Mouse (Mus musculus) liver, adult 2 months (tissue): ENCODE results near the gene Bpifa5. TPM values are rescaled to one million over a fixed set of nuclear protein-coding genes. Genes with fewer than 3 reads are reported as not detected.

Source experiments
- DNase-seq: peaks from one replicate; pipeline ENCODE4 v3.0.0-alpha.2; 2011; ENCODE audit warnings: low read depth, low spot score; ENCODE audit errors: extremely low read depth
- H3K27ac ChIP-seq: fragments of 200-500 bp; replicated peaks from 2 replicates; pipeline ENCODE4 v1.5.1; 2012; ENCODE audit warnings: low read depth, mild to moderate bottlenecking, control low read depth, inconsistent platforms, low read length; ENCODE audit not compliant: insufficient read depth
- H3K27me3 ChIP-seq: fragments of 200-500 bp; 2 replicates; pipeline ENCODE4 v1.6.1; 2012; ENCODE audit warnings: mild to moderate bottlenecking, moderate library complexity, low read length, inconsistent platforms; ENCODE audit not compliant: control insufficient read depth, insufficient read depth
- H3K36me3 ChIP-seq: fragments of 200-500 bp; 2 replicates; pipeline ENCODE4 v1.6.1; 2012; ENCODE audit warnings: low read length, inconsistent platforms; ENCODE audit not compliant: control insufficient read depth, insufficient read depth
- H3K4me1 ChIP-seq: fragments of 200-500 bp; 2 replicates; pipeline ENCODE4 v1.6.1; 2011; ENCODE audit warnings: low read length; ENCODE audit not compliant: control insufficient read depth, insufficient read depth
- H3K4me3 ChIP-seq: fragments of 200-500 bp; 2 replicates; pipeline ENCODE4 v1.5.1; 2011; ENCODE audit warnings: low read depth, mild to moderate bottlenecking, control low read depth, low read length, moderate library complexity; ENCODE audit not compliant: insufficient read depth
- H3K79me2 ChIP-seq: fragments of 200-500 bp; 2 replicates; pipeline ENCODE4 v1.6.1; 2012; ENCODE audit warnings: inconsistent platforms, mild to moderate bottlenecking, low read length, moderate library complexity; ENCODE audit not compliant: control insufficient read depth, insufficient read depth
- H3K9ac ChIP-seq: fragments of 200-500 bp; 2 replicates; pipeline ENCODE4 v1.6.1; 2012; ENCODE audit warnings: low read depth, mild to moderate bottlenecking, control low read depth, inconsistent platforms, low read length
- CTCF ChIP-seq: fragments of 200-500 bp; IDR thresholded peaks from 2 replicates; pipeline ENCODE4 v1.5.1; 2011; ENCODE audit warnings: low read depth, low read length, control low read depth
- POLR2A ChIP-seq: fragments of 200-500 bp; IDR thresholded peaks from 2 replicates; pipeline ENCODE4 v1.6.1; 2011; ENCODE audit warnings: low read length, control low read depth; ENCODE audit not compliant: insufficient read depth; ENCODE audit errors: extremely low read depth
- WGBS: fragments of 180-500 bp; shearing (Covaris S2); methylation state at CpG from one replicate; pipeline ENCODE4 v1.1.7; 2018; 5-methylcytosine and 5-hydroxymethylcytosine counted together
- polyA plus RNA-seq: library from polyadenylated mRNA; depleted of rRNA; stranded (reverse); fragments of >200 nt; gene quantifications from 2 replicates; pipeline ENCODE4 v1.2.3, GENCODE M21; 2012; rRNA removed
- total RNA-seq: library from RNA; depleted of rRNA; stranded (reverse); fragments of >200 nt; gene quantifications from 2 replicates; pipeline ENCODE4 v1.2.3, GENCODE M21; 2014; rRNA removed

Gene Bpifa5
- total and polyA plus RNA-seq, 2 experiments: not detected

DNA sequence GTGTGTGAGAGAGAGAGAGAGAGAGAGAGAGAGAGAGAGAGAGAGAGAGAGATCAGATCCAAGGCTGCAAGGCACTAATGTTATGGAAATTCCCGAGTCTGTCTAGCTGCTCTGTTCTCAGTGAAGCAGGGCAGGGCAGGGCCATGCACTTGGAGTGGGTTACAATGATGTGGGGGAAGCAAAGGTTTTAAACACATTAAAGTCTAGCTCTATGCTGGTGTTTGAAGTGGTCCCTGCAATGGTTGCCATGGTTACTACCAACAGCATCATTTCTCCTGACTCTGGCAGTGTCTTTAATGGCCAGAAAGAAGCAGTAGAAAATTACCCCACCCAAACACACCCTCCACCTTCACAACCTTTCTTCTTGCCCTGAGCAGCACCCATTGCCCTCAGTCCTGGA is 48.7 kb downstream of the Bpifa5 start:
- DNase-seq: no peak
- H3K9ac ChIP-seq: no peak overlapping the region
- TF ChIP-seq POLR2A (no peak), CTCF (no peak)
- H3K36me3 ChIP-seq: no peaks in the 10 kb centered on the region
- no peaks in the 10 kb centered on the region for H3K27me3 ChIP-seq
- no peaks in the 10 kb centered on the region for H3K4me1 ChIP-seq
- H3K4me3 ChIP-seq: no peak overlapping the region
- H3K79me2 ChIP-seq: no peaks in the 10 kb centered on the region
- WGBS: 85% methylated on average over 1 of the region's 1 CpGs
- H3K27ac ChIP-seq: no peak overlapping the region

DNA sequence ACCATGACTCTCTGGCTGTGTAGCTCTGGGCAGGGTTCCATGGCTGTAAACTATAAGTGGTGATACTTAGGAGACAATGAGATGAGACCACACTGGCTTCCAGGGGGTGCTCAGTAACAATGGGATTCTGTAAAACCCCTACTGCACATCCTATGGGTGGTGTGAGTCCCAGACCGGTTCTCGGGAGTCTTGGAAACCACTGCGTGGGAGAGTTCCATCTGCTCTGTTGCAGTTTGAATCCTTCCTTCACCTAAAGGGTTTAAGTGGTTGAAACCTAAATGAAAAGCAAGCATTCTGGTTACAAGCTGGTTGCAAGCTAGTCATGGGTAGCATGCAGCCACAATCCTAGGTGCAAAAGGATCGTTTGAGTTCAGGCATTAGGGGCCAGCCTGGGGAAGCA is 49.5 kb downstream of the Bpifa5 start:
- Histone ChIP-seq H3K4me3 (no peak overlapping the region), H3K27ac (no peak overlapping the region), H3K27me3 (no peaks in the 10 kb centered on the region), H3K9ac (no peak overlapping the region), H3K4me1 (no peaks in the 10 kb centered on the region), H3K79me2 (no peaks in the 10 kb centered on the region), H3K36me3 (no peaks in the 10 kb centered on the region)
- 80% methylated on average over 4 of the region's 4 CpGs for WGBS
- no peak for DNase-seq
- no peak for TF ChIP-seq POLR2A
- TF ChIP-seq CTCF: no peak

DNA sequence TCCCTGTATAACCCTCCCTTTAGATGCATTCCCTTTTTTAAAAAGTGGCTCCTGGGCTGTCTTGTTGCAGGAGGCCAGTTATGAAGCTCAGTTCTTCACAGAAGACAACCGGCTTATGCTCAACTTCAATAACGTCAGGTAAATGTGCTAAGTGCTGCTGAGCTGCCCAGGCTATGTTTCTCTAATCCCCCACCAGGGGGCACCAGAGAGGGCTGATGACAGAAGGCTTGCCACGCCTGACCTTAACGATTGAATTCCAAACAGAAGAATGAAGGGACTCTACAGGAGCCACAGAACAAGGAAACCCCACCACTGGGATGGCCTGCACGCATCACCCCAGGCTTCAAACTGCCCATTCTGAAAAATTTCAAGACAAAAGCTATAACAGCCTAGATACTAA is 52.8 kb downstream of the Bpifa5 start:
- peak; percentile 57 for DNase-seq
- H3K79me2 ChIP-seq: no peaks in the 10 kb centered on the region
- H3K27ac ChIP-seq: no peak overlapping the region
- H3K4me3 ChIP-seq: no peak overlapping the region
- H3K4me1 ChIP-seq: no peaks in the 10 kb centered on the region
- TF ChIP-seq POLR2A (no peak), CTCF (peak; percentile 85)
- H3K36me3 ChIP-seq: no peaks in the 10 kb centered on the region
- WGBS: 7% methylated on average over 5 of the region's 5 CpGs
- no peak overlapping the region for H3K9ac ChIP-seq
- no peaks in the 10 kb centered on the region for H3K27me3 ChIP-seq

Other genes starting within 250 kb of the Bpifa5 start
- not detected in 2 replicates for gene Bpifb3, start 244.4 kb upstream of the Bpifa5 start, total RNA-seq
- gene Bpifb3, start 244.4 kb upstream of the Bpifa5 start, polyA plus RNA-seq: not detected in 2 replicates
- gene Bpifb4, start 224.4 kb upstream of the Bpifa5 start, total RNA-seq: not detected in 2 replicates
- gene Bpifb4, start 224.4 kb upstream of the Bpifa5 start, polyA plus RNA-seq: not detected in 2 replicates
- not detected in 2 replicates for gene Bpifa6, start 187.7 kb upstream of the Bpifa5 start, total RNA-seq
- gene Bpifa6, start 187.7 kb upstream of the Bpifa5 start, polyA plus RNA-seq: not detected in 2 replicates
- gene Bpifa2, start 154.3 kb upstream of the Bpifa5 start, total RNA-seq: not detected in 2 replicates
- gene Bpifa2, start 154.3 kb upstream of the Bpifa5 start, polyA plus RNA-seq: not detected in 2 replicates
- gene Bpifa3, start 32.3 kb upstream of the Bpifa5 start, total RNA-seq: not detected in 2 replicates
- not detected in 2 replicates for gene Bpifa3, start 32.3 kb upstream of the Bpifa5 start, polyA plus RNA-seq
- not detected in 2 replicates for gene Bpifa1, start 19.7 kb upstream of the Bpifa5 start, total RNA-seq
- gene Bpifa1, start 19.7 kb upstream of the Bpifa5 start, polyA plus RNA-seq: not detected in 2 replicates
- gene Bpifb1, start 28.2 kb downstream of the Bpifa5 start, total RNA-seq: not detected in 2 replicates
- not detected in 2 replicates for gene Bpifb1, start 28.2 kb downstream of the Bpifa5 start, polyA plus RNA-seq
- gene Bpifb5, start 61.1 kb downstream of the Bpifa5 start, total RNA-seq: not detected in 2 replicates
- gene Bpifb5, start 61.1 kb downstream of the Bpifa5 start, polyA plus RNA-seq: not detected in 2 replicates
- gene Bpifb9a, start 95.2 kb downstream of the Bpifa5 start, total RNA-seq: not detected in 2 replicates
- gene Bpifb9a, start 95.2 kb downstream of the Bpifa5 start, polyA plus RNA-seq: not detected in 2 replicates
- not detected in 2 replicates for gene Bpifb9b, start 144.6 kb downstream of the Bpifa5 start, total RNA-seq
- gene Bpifb9b, start 144.6 kb downstream of the Bpifa5 start, polyA plus RNA-seq: not detected in 2 replicates
- gene Cdk5rap1, start 210.4 kb downstream of the Bpifa5 start, total RNA-seq: 21.8 and 28.8 TPM in 2 replicates
- 10.5 and 11.0 TPM in 2 replicates for gene Cdk5rap1, start 210.4 kb downstream of the Bpifa5 start, polyA plus RNA-seq
- 10.3 and 11.3 TPM in 2 replicates for gene Snta1, start 245.5 kb downstream of the Bpifa5 start, total RNA-seq
- gene Snta1, start 245.5 kb downstream of the Bpifa5 start, polyA plus RNA-seq: 21.4 and 24.7 TPM in 2 replicates